ENCODE assay signal across 8 mouse cellular contexts in the genomic region with DNA sequence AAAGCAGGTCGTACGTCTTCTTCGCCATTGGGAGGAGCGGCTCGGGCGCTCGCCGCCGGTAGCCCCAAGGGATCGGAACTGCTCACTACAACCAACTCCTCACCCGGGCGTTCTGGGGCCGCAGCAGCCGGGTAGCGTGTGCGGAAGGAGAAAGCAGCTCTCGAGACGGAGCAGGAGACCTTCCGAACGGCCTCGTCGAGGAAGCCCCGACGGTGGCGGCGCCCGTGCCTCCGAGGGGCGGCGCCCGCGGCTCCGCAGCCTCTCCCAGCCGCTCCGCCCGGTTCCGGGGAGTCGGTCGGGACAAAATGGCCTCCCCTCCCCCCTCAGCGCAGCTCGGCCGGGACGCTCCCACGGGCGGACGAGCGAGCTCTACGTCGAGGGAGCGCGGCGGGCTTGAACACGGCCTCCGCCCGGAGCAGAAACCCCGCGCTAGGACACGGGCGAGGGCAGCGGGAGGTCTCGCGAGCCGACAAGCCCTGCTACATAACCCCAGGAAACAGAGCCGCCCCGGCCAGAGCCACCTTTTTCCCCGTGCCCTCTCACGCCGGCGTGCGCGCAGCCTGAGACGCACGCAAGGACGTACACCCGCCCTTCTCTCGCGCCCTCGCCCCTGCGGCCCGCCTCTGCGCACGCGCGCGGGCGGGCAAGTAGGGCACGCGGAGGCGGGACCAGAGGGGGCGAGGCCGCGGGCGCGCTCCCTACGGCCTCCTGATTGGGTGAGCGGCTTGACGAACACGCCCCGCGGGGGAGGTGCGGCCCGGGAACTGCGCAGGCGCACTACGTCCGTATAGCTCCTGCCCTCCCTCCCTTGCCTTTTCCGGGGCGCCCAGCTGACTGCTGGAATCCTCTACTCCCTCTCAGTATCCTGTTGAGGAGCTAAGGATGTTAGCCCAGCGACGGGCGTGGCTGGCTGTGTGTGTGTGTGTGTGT. TPM values are rescaled to one million over a fixed set of nuclear protein-coding genes. Genes with fewer than 3 reads are reported as not detected.
DNase-seq lines count a peak whose midpoint lies in the region; ATAC-seq and TF ChIP-seq lines count a peak whose summit lies in the region.

TSS of gene Rab10 (minus strand) at position 579 of the 930 bp plus-strand sequence.

- no peaks in the 10 kb centered on the region for H3K9me3 ChIP-seq in E14TG2a.4 (ENCODE audit: low read length)
- 0 out of 2 replicates have a peak, but pooled peaks cover 6% of the 10 kb centered on the region for H3K9me3 ChIP-seq in forebrain, embryonic 12.5 days
- H3K9me3 ChIP-seq in heart, postnatal 0 days (replicated peaks; ENCODE audit: control insufficient read depth, low read length): no peaks in the 10 kb centered on the region
- no peaks in the 10 kb centered on the region for H3K9me3 ChIP-seq in liver, embryonic 16.5 days (replicated peaks; ENCODE audit: control insufficient read depth, low read length)
- H3K9me3 ChIP-seq in neural tube, embryonic 13.5 days: no peaks in the 10 kb centered on the region

- TF ChIP-seq EP300 in heart, postnatal 0 days (IDR thresholded peaks at IDR 0.05; ENCODE audit: low read depth): 0 out of 2 replicates have a peak, but pooled peaks have one; percentile 56

- under 1% methylated on average over 90 of the region's 111 CpGs for whole genome bisulfite sequencing in forebrain, embryonic 12.5 days
- under 1% methylated on average over 92 of the region's 111 CpGs for WGBS in heart, postnatal 0 days
- under 1% methylated on average over 104 of the region's 111 CpGs for WGBS in liver, embryonic 16.5 days (ENCODE audit: insufficient replicate concordance)
- under 1% methylated on average over 111 of the region's 111 CpGs for WGBS in neural tube, embryonic 13.5 days

- peaks cover 45% of the 10 kb centered on the region for H3K4me1 ChIP-seq in E14TG2a.4 (replicated peaks; ENCODE audit: low read depth, low read length)
- H3K4me1 ChIP-seq in forebrain, embryonic 12.5 days: peaks cover 16% of the 10 kb centered on the region
- H3K4me1 ChIP-seq in heart, postnatal 0 days (ENCODE audit: control insufficient read depth, insufficient read depth): peaks cover 19% of the 10 kb centered on the region
- H3K4me1 ChIP-seq in liver, embryonic 16.5 days (ENCODE audit: control insufficient read depth, low read depth, low read length): peaks cover 21% of the 10 kb centered on the region
- H3K4me1 ChIP-seq in neural tube, embryonic 13.5 days (replicated peaks): peaks cover 38% of the 10 kb centered on the region
- peaks cover 9% of the 10 kb centered on the region; the same call in 1 of the 2 replicates for H3K4me1 ChIP-seq in testis, adult 2 months (ENCODE audit: control insufficient read depth, insufficient read depth, low read length)

- peak; percentile 96 for DNase-seq in c-Kit-positive CD71-positive TER-119-positive erythroid progenitor cells, embryonic 14.5 days (ENCODE audit: low spot score)
- peak; percentile 97 for DNase-seq in heart, postnatal 0 days (ENCODE audit: low spot score)
- DNase-seq in kidney, postnatal 4 days: peak; percentile 99

- H3K27ac ChIP-seq in forebrain, embryonic 12.5 days: peak within 1 kb of the TSS; percentile 97
- peak within 1 kb of the TSS; percentile 98 for H3K27ac ChIP-seq in heart, postnatal 0 days (ENCODE audit: low read depth)
- peak within 1 kb of the TSS; percentile 99 for H3K27ac ChIP-seq in liver, embryonic 16.5 days (ENCODE audit: low read length)
- peak within 1 kb of the TSS; percentile 97 for H3K27ac ChIP-seq in neural tube, embryonic 13.5 days (replicated peaks)
- peak within 1 kb of the TSS; percentile 86 for H3K27ac ChIP-seq in testis, adult 2 months (ENCODE audit: control insufficient read depth, insufficient read depth, low read depth, low read length)

- peak; percentile 95 for TF ChIP-seq POLR2A in testis, adult 2 months (IDR thresholded peaks at IDR 0.05; ENCODE audit: control insufficient read depth, low read depth, low read length)

- peak within 1 kb of the TSS; percentile 85 for H3K9ac ChIP-seq in forebrain, embryonic 12.5 days
- peak within 1 kb of the TSS; percentile 84 for H3K9ac ChIP-seq in heart, postnatal 0 days (replicated peaks; ENCODE audit: low read depth, low read length)
- peak within 1 kb of the TSS; percentile 83 for H3K9ac ChIP-seq in liver, embryonic 16.5 days (ENCODE audit: low read depth, low read length)
- peak within 1 kb of the TSS; percentile 92 for H3K9ac ChIP-seq in neural tube, embryonic 13.5 days

- peaks cover 2% of the 10 kb centered on the region; the same call in 1 of the 2 replicates for H3K36me3 ChIP-seq in E14TG2a.4 (ENCODE audit: insufficient read depth, low read length)
- no peaks in the 10 kb centered on the region for H3K36me3 ChIP-seq in forebrain, embryonic 12.5 days (replicated peaks)
- H3K36me3 ChIP-seq in heart, postnatal 0 days (replicated peaks; ENCODE audit: control insufficient read depth, insufficient read depth, low read length): no peaks in the 10 kb centered on the region
- H3K36me3 ChIP-seq in liver, embryonic 16.5 days (ENCODE audit: control insufficient read depth, insufficient read depth): no peaks in the 10 kb centered on the region
- H3K36me3 ChIP-seq in neural tube, embryonic 13.5 days: no peaks in the 10 kb centered on the region
- H3K36me3 ChIP-seq in testis, adult 2 months (ENCODE audit: control insufficient read depth, insufficient read depth, low read length): no peaks in the 10 kb centered on the region

- peak within 1 kb of the TSS; percentile 71 for H3K4me2 ChIP-seq in forebrain, embryonic 12.5 days
- H3K4me2 ChIP-seq in heart, postnatal 0 days (ENCODE audit: low read depth, low read length): peak within 1 kb of the TSS; percentile 95
- peak within 1 kb of the TSS; percentile 95 for H3K4me2 ChIP-seq in liver, embryonic 16.5 days (ENCODE audit: low read depth, low read length)
- peak within 1 kb of the TSS; percentile 72 for H3K4me2 ChIP-seq in neural tube, embryonic 13.5 days

- H3K4me3 ChIP-seq in E14TG2a.4 (replicated peaks; ENCODE audit: low read length): peak within 1 kb of the TSS; percentile 97
- H3K4me3 ChIP-seq in forebrain, embryonic 12.5 days (replicated peaks): peak within 1 kb of the TSS; percentile 81
- H3K4me3 ChIP-seq in heart, postnatal 0 days (ENCODE audit: low read depth, low read length): peak within 1 kb of the TSS; percentile 70
- peak within 1 kb of the TSS; percentile 77 for H3K4me3 ChIP-seq in liver, embryonic 16.5 days (ENCODE audit: low read depth, low read length)
- H3K4me3 ChIP-seq in neural tube, embryonic 13.5 days: peak within 1 kb of the TSS; percentile 95
- H3K4me3 ChIP-seq in testis, adult 2 months (ENCODE audit: control insufficient read depth, low read depth, low read length): peak within 1 kb of the TSS; percentile 92

- peak; percentile 97 for ATAC-seq in forebrain, embryonic 12.5 days (ENCODE audit: low FRiP score)
- ATAC-seq in heart, postnatal 0 days (ENCODE audit: insufficient read depth, low read depth): peak; percentile 98
- ATAC-seq in liver, embryonic 16.5 days (ENCODE audit: low read depth): peak; percentile 98
- ATAC-seq in neural tube, embryonic 13.5 days (ENCODE audit: low read depth): peak; percentile 97

- TF ChIP-seq CTCF in E14TG2a.4 (conservative IDR thresholded peaks at IDR 0.05; ENCODE audit: low read length): no peak
- TF ChIP-seq CTCF in heart, postnatal 0 days (IDR thresholded peaks at IDR 0.05; ENCODE audit: low read depth): no peak
- no peak for TF ChIP-seq CTCF in testis, adult 2 months (IDR thresholded peaks at IDR 0.05; ENCODE audit: control insufficient read depth, insufficient read depth, insufficient replicate concordance, low read depth, low read length)

- no peaks in the 10 kb centered on the region for H3K27me3 ChIP-seq in E14TG2a.4 (ENCODE audit: insufficient read depth, low read length)
- H3K27me3 ChIP-seq in forebrain, embryonic 12.5 days: no peaks in the 10 kb centered on the region
- no peaks in the 10 kb centered on the region for H3K27me3 ChIP-seq in heart, postnatal 0 days (ENCODE audit: control insufficient read depth, insufficient read depth, low read length)
- H3K27me3 ChIP-seq in liver, embryonic 16.5 days (ENCODE audit: control insufficient read depth, insufficient read depth, low read depth, low read length): no peaks in the 10 kb centered on the region
- no peaks in the 10 kb centered on the region for H3K27me3 ChIP-seq in neural tube, embryonic 13.5 days
- no peaks in the 10 kb centered on the region for H3K27me3 ChIP-seq in testis, adult 2 months (ENCODE audit: control insufficient read depth, insufficient read depth, low read length)

RNA-seq across cellular contexts. Expression of gene Rab10, which starts in this region (rescaled TPM):
- polyA plus RNA-seq in forebrain, embryonic 12.5 days (2016; fragmentation: Nextera tagmentation; extraction: Ambion mirVana): 133 and 135 TPM in 2 replicates
- 91.4 and 113 TPM in 2 replicates for total RNA-seq in heart, postnatal 0 days (2014; rRNA removed; ENCODE audit: low replicate concordance)
- 54.9 and 56.2 TPM in 2 replicates for polyA plus RNA-seq in heart, postnatal 0 days (2015; fragmentation: Nextera tagmentation; extraction: Ambion mirVana)
- 37.5 and 40.5 TPM in 2 replicates for polyA plus RNA-seq in liver, embryonic 16.5 days (2015; fragmentation: Nextera tagmentation; extraction: Ambion mirVana)
- polyA plus RNA-seq in neural tube, embryonic 13.5 days (2015; fragmentation: Nextera tagmentation; extraction: Ambion mirVana): 165 and 169 TPM in 2 replicates
- polyA plus RNA-seq in testis, adult 2 months (2012; rRNA removed): 14.2 and 15.3 TPM in 2 replicates

Comparison
In these comparisons a context has a peak if more than half of its experiments do, and no peak if none do; other contexts are left out.
1. Peak in every context shown above with its lines: DNase-seq, ATAC-seq, H3K4me3 ChIP-seq and H3K27ac ChIP-seq.